Mouse (Mus musculus) urinary bladder, adult 18-20 months (tissue): Measurements from ENCODE around the gene Wdr90.
"Not testable (repeated sequence)": the region's sequence is repeated elsewhere in the genome, so short reads cannot be mapped to it uniquely, and the experiment has no call there.

ENCODE experiments used
- DNase-seq, 2 experiments: peaks; one replicate each; pipeline ENCODE4 v3.0.0; 2022; ENCODE audit warnings: low spot score in 2 of 2, mixed read lengths in 2 of 2

The Wdr90 gene

GRCm38 (mm10) chr17:25877741-25878610 lies 16.7 kb upstream of the Wdr90 start:
- DNase-seq = no peak

- DNase-seq = no peak
These were observed 15.7 kb upstream of the Wdr90 start for GRCm38 (mm10) chr17:25877025-25877424.

DNA sequence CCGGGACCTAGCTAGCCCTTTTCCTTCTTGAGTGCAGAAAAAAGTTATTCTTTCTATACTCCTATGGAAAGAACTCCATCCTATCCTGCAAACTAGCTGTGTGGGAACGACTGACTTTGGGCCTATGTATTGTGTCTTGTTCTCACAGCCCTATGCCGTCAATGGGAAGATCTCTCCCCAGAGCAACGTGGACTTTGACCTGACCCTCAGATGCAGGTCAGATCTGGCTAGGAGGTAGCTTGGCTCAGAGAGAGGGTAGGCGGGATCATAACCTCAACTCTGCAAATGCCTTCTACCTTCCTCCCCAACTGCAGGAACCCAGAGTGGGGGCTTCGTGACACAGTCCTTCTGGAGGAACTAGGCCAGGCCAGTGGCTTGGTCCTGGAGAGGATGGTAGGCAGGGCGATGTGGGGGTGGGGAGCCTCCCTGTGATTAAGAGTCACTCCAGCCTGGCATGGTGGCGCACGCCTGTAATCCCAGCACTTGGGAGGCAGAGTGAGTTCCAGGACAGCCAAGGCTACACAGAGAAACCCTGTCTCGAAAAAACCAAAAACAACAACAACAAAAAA lies 15.1 kb upstream of the Wdr90 start:
- no peak for DNase-seq

DNA sequence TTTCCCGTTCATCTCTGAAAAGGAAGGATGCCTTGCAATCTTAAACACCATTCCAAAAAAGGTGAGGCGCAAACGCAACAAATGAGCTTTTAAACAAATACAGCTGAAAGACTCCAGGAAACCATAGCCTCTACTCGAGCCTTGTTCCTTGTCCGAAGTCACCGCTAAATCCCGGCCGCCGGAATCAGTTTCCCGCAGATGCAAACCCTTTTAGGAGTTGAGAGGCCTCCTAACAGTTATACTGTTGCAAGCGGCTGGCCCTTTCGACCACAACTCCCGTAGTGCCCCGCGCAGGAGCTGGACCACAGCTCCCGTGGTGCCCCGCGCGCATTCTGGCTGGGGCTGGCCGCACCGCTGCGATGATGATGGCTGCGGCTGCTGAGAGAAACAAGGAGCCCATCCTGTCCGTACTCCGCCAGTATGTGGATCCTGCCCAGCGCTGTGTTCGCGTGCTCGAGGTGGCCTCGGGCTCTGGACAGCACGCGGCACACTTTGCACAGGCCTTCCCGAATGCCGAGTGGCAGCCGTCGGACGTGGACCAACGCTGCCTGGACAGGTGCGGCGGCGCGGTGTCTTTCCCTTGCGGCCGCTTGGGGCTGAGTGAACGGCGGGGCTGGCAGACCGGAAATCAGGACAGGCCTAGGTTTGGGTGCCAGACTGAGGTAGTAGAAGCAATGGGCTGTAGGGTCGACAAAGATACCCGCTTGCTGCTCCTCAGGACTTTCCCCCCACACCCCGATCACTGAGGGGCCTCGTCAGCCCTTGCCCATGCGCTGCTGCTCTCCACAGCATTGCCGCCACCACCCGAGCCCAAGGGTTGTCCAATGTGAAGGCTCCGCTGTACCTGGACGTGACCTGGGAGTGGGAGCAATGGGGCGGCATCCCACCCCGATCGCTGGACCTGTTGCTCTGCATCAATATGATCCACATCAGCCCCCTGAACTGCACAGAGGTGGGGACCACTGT lies 14.2 kb upstream of the Wdr90 start:
- DNase-seq = peak; percentile 84

DNA sequence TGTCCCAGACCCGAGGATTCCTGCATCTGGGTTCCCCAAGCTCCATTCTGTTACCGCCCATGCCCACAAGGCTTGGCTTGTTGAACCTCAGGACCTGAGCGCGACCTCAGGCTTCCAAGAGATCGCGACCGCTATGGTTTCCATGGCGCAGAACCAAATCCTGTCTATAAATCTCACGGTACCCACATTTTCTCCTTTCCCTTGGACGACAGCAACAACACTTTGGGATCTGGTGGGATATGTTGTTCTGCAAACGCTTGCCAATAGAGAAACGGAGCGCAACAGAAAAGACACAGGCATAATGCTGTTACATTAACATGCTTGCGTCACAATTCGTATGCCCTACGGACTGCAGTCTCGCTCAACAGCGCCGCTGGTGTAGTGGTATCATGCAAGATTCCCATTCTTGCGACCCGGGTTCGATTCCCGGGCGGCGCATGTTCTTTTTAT lies 13.4 kb upstream of the Wdr90 start, which contains the start of gene Mettl26:
Gene Mettl26, plus strand, starts transcription at position 354 of the 450 bp plus-strand sequence.
- peak; percentile 91 to 95 for DNase-seq

- DNase-seq = no peak
These were observed 12.9 kb upstream of the Wdr90 start for GRCm38 (mm10) chr17:25874148-25874720.

GRCm38 (mm10) chr17:25873405-25874147 lies 12.3 kb upstream of the Wdr90 start:
- no peak for DNase-seq

DNA sequence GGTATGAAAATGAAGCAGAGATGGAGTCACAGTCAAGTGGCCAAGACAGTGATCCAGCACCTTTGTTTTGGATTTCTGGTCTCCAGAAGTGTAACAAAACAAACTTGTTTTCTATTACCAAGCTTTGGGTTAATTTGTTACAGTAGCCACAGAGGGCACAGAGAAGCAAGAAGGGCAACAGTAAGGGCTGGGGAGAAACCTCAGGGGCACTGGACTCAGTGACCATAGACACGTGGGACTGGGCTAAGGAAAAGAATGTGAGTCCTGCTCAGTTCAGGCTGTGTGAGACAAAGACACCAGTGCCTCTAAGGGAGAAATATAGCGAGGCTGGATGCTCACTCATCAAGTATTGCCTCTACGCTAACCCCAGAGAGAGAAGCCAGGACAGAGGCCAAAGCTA lies 11.4 kb upstream of the Wdr90 start:
- no peak for DNase-seq

GRCm38 (mm10) chr17:25871566-25871965 lies 10.3 kb upstream of the Wdr90 start:
- not testable (repeated sequence) for DNase-seq

DNA sequence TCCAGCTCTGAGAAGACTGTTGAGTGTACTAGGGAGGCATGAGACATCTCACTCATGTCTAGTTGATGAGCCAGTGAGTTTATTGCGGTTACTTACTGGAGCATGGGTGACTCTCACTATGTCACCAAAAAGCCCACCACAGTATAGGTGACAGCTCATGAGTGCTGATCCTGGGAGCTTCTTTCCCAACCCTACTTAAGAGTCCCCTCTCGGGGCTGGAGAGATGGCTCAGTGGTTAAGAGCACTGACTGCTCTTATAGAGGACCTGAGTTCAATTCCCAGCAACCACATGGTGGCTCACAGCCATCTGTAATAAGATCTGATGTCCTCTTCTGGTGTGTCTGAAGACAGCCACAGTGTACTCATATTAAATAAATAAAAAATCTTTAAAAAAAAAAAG lies 8.7 kb upstream of the Wdr90 start:
- DNase-seq = no peak

DNA sequence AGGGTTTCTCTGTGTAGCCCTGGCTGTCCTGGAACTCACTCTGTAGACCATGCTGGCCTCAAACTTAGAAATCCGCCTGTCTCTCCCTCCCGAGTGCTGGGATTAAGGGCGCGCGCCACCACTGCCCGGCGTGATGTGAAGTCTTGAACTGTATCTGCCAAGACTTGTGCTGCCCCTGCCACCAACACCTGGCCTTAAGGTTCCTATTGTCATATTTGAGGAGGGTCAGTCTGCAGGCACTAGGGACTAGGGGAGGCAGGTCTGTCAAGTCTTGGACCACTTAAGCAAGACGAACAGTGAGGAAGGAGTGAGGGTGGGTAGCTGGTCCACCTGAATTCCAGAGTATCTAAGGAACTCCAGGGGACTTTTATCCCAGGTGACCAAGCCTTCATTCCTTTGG lies 8.2 kb upstream of the Wdr90 start:
- DNase-seq = no peak

DNA sequence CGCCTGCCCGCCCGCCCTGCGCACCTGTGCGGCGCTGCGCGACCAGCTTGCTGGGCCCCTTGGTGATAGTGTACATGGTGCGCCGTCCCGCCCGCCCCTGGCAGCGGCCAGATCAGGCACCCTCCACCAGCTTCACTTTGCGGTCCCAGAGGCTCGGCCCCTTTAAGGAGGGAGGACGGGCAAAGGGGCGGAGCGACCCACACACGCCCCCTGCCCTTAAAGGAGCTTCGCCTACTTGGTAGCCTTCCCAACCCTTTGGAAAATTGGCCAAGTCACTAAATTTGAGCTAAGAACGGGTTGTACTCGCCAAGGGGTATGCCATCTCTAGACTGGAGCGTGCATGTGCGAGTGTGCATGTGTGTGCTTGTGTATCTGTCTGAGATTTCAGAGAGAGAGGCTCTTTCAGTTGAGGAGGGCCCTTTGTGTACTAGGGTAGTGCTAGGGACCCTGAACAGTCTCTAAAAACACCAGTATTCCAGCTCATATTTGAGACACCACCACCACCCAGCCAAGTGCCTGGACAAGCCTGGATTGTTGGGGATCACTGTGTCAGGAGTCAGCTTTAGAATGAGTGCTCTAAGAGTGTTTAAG lies 7.4 kb upstream of the Wdr90 start, which contains the start of gene Mcrip2:
Gene Mcrip2, minus strand, starts transcription at position 164 of the 591 bp plus-strand sequence.
- DNase-seq = peak; percentile 75 to 84

DNA sequence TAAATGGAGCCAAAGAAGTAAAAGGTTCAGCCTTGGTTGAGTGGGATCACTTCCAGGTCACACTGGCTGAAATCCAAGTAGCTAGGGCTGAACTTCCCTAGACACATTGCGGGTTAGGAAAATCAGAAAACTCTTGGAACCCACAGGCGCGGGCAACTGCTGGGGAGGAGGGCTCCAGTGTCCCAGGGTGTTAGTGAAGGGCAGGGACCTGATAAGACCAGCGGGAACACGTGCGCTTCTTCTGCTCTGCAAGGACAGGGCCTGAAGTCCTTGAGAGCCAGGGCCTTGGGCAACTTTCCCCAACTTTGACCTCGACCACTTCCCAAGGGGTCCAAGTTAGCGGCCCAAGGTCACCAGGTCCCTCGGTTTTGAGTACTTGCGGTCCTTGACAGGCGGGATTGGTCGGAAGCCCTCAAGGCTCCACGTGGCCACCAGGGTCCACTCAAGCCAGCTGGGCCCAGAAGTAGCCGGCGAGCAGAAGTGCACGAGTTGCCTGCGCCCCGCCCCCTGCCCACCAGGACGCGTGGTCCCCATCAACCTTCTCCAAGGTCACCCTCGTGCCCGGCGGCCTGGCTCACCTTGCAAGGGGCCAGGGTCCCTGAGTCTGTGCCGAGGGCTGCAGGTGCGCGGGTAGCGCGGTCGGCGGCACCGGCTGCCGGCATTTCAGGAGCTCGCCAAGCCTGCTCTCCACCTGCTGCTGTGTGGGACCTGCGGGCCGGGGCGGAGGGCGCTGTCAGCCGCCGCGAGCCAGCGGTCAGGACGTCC lies 6.7 kb upstream of the Wdr90 start:
- peak in 1 of 2 experiments; percentile 25 for DNase-seq

DNA sequence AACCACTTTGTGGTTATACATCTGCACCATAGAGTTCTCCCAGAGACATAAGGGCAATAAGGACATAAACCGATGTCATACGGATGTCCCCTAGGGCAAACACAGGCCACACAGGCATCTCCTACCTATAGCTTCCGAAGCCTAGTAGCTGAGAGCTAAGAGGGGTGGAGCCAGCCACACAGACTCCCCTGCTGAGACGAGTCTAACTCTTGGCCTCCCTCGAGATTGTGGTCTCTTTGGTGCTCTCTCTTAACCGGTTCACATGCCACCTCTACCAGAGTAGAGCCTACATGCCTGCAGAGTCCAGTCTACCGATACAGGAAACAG lies 6.2 kb upstream of the Wdr90 start:
- DNase-seq = no peak

DNA sequence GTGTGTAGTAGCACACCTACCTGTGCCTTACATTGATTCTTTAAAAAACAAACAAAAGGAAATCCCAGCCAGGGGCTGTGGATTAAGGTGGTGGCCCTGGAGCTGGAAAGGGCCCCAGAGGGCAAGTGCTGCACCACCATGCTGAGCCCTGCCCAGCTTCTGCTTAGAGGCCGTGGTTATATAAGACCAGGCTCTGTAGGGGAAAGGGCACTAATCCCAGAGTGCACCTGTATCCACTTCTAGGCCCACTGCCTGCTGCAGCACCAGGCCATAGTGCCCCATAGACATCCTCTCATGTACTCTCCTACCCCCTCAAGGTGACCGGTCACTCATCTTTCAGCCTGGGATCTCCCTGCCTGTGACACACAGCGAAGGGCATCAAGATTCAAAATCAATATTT lies 4.9 kb upstream of the Wdr90 start:
- no peak for DNase-seq

DNA sequence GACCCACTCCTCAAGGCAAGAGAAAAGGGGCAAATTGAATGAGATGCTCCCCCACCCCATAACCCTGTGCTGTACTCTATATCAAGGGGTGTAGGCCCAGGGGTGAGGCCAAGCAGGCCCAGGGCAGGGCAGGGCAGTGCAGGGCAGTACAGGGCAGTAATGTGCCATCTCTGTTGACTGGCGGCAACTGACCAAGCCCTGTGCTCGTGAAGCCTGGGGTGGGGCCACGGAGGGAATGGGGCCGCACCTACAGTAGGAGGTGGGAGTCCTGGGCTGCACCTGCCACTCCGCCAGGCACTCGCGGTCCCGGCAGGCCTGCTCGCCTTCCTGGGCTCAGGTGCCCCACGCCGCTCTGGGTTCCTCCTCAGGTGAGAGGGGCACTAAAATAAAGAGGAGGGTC lies 4.0 kb upstream of the Wdr90 start:
- no peak for DNase-seq

DNA sequence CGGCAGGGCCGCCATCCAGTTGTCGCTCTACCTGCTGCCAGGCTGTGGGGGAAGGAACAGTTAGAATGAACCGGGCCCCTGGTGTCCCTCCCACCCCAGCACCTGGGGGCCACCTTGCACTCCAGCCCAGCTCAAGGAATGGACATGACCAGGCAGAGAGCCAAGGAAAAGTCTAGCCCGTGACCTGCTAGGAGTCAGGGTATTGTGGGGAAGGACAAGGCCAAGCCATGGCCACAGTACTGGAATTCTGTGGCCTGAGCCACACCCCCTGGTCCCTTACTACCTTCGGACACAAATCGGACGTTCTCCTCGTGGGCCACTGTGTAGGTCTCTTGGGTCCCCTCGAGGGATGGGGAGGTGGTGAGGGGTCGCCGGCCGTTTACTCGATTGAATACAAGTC lies 3.0 kb upstream of the Wdr90 start:
- DNase-seq = no peak

- DNase-seq = no peak
These were observed 2.4 kb upstream of the Wdr90 start for GRCm38 (mm10) chr17:25863681-25864080.

GRCm38 (mm10) chr17:25861704-25862612 lies 657 bp upstream of the Wdr90 start:
- no peak for DNase-seq
